Mouse (Mus musculus): Measurements from ENCODE around the gene Fbxw18. TPM values are rescaled to one million over a fixed set of nuclear protein-coding genes. Genes with fewer than 3 reads are reported as not detected.
"Not testable (repeated sequence)": the region's sequence is repeated elsewhere in the genome, so short reads cannot be mapped to it uniquely, and the experiment has no call there.

The Fbxw18 gene
- polyA plus RNA-seq (2015; fragmentation: Nextera tagmentation; extraction: Ambion mirVana), result not detected in 2 replicates

- not testable (repeated sequence) for H3K4me3 ChIP-seq (replicated peaks; ENCODE audit: low read length); H3K4me1 ChIP-seq (replicated peaks; ENCODE audit: control insufficient read depth, insufficient read depth, low read length); H3K4me2 ChIP-seq (ENCODE audit: low read length); H3K9ac ChIP-seq (replicated peaks; ENCODE audit: low read depth, low read length); ATAC-seq; H3K36me3 ChIP-seq (ENCODE audit: control insufficient read depth, insufficient read depth); H3K27ac ChIP-seq (ENCODE audit: low read length); H3K9me3 ChIP-seq (ENCODE audit: control insufficient read depth, low read length); H3K27me3 ChIP-seq (replicated peaks; ENCODE audit: control insufficient read depth, insufficient read depth, low read length)
- 71% methylated on average over 4 of the region's 4 CpGs for whole genome bisulfite sequencing
Measured at GRCm38 (mm10) chr9:109702600-109702999, at the start of gene Fbxw18. Gene Fbxw18, minus strand, starts transcription at chr9:109702700.

- H3K9ac ChIP-seq (replicated peaks; ENCODE audit: low read depth, low read length), result not testable (repeated sequence)
- 90% methylated on average over 3 of the region's 3 CpGs for WGBS
Measured at GRCm38 (mm10) chr9:109745989-109746388, 43.5 kb upstream of the Fbxw18 start, which contains the start of gene Fbxw26. Gene Fbxw26, minus strand, starts transcription at chr9:109746089.

DNA sequence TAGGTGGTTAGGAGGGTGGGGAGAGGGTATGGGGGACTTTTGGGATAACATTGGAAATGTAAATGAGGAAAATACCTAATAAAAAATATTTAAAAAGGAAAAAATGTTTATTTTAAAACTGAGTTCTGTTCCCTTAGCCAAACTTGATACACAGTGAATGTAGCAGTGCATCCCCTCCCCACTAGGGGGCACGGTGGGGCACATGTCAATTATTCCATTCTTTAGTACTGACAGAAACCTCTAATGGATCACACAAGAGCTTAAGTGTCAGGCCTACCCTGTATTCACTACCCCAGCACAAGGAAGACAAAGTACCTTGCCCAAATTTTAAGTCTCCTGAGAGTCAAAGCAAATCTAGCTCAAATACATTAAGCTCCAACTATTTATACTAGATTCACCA lies 17.2 kb downstream of the Fbxw18 start:
- WGBS, result 8% methylated on average over 1 of the region's 1 CpGs

More at GRCm38 (mm10) chr9:109745989-109746388, 43.5 kb upstream of the Fbxw18 start, which contains the start of gene Fbxw26:
- not testable (repeated sequence) for H3K27me3 ChIP-seq (replicated peaks; ENCODE audit: control insufficient read depth, insufficient read depth, low read length); H3K4me2 ChIP-seq (ENCODE audit: low read length); H3K27ac ChIP-seq (ENCODE audit: low read length); H3K9me3 ChIP-seq (ENCODE audit: control insufficient read depth, low read length); H3K4me1 ChIP-seq (replicated peaks; ENCODE audit: control insufficient read depth, insufficient read depth, low read length); ATAC-seq; H3K4me3 ChIP-seq (replicated peaks; ENCODE audit: low read length); H3K36me3 ChIP-seq (ENCODE audit: control insufficient read depth, insufficient read depth)

DNA sequence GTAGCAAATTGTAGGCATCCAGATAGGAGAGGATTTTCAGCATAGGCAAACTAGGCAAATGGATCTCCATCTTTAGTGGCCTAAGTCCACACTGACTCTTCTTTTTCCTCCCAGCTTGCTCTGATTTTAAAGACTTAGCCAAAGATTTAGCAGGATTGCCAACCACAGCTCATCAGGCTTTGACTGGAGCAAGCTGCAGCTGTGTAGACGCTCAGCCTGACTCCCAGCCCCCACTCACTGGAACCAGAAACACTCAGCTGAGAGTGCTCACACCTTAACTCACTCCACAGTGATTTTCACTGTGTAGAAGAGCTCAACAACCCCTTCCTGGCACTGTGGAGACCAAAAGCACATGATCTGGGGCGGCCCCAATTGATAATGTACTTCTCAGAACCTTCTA lies 37.9 kb downstream of the Fbxw18 start, which contains the start of gene Fbxw25:
Gene Fbxw25 (minus strand): TSS at position 101 of the 400 bp plus-strand sequence.
- 77% methylated on average over 2 of the region's 2 CpGs for WGBS

More for the DNA sequence above, 17.2 kb downstream of the Fbxw18 start:
- Histone ChIP-seq H3K36me3 (ENCODE audit: control insufficient read depth, insufficient read depth) (no peaks in the 10 kb centered on the region), H3K9ac (replicated peaks; ENCODE audit: low read depth, low read length) (no peak overlapping the region), H3K27me3 (replicated peaks; ENCODE audit: control insufficient read depth, insufficient read depth, low read length) (no peaks in the 10 kb centered on the region), H3K4me3 (replicated peaks; ENCODE audit: low read length) (no peak overlapping the region), H3K4me2 (ENCODE audit: low read length) (no peak overlapping the region), H3K4me1 (replicated peaks; ENCODE audit: control insufficient read depth, insufficient read depth, low read length) (no peaks in the 10 kb centered on the region), H3K27ac (ENCODE audit: low read length) (no peak overlapping the region), H3K9me3 (ENCODE audit: control insufficient read depth, low read length) (no peaks in the 10 kb centered on the region)
- ATAC-seq, result no peak

More for the DNA sequence above, 37.9 kb downstream of the Fbxw18 start, which contains the start of gene Fbxw25:
- H3K4me1 ChIP-seq (replicated peaks; ENCODE audit: control insufficient read depth, insufficient read depth, low read length); H3K27me3 ChIP-seq (replicated peaks; ENCODE audit: control insufficient read depth, insufficient read depth, low read length); H3K27ac ChIP-seq (ENCODE audit: low read length); H3K9me3 ChIP-seq (ENCODE audit: control insufficient read depth, low read length); H3K9ac ChIP-seq (replicated peaks; ENCODE audit: low read depth, low read length); H3K4me3 ChIP-seq (replicated peaks; ENCODE audit: low read length); H3K36me3 ChIP-seq (ENCODE audit: control insufficient read depth, insufficient read depth); H3K4me2 ChIP-seq (ENCODE audit: low read length); ATAC-seq: not testable (repeated sequence)

Other genes with a start within 250 kb of the Fbxw18 start
- gene Fbxw19, start 206.8 kb downstream of the Fbxw18 start, polyA plus RNA-seq (2015; fragmentation: Nextera tagmentation; extraction: Ambion mirVana), result not detected in 2 replicates
- not detected in 2 replicates for gene Fbxw15, start 134.4 kb downstream of the Fbxw18 start, polyA plus RNA-seq (2015; fragmentation: Nextera tagmentation; extraction: Ambion mirVana)
- 0.27 TPM in 1 of 2 replicates, not detected in the other for gene Fbxw24, start 76.6 kb downstream of the Fbxw18 start, polyA plus RNA-seq (2015; fragmentation: Nextera tagmentation; extraction: Ambion mirVana)
- not detected in 2 replicates for gene Fbxw25, start 38.0 kb downstream of the Fbxw18 start, polyA plus RNA-seq (2015; fragmentation: Nextera tagmentation; extraction: Ambion mirVana)
- gene Fbxw26, start 43.4 kb upstream of the Fbxw18 start, polyA plus RNA-seq (2015; fragmentation: Nextera tagmentation; extraction: Ambion mirVana), result not detected in 2 replicates
- gene Fbxw27, start 88.0 kb upstream of the Fbxw18 start, polyA plus RNA-seq (2015; fragmentation: Nextera tagmentation; extraction: Ambion mirVana), result not detected in 2 replicates
- not detected in 2 replicates for gene Spink8, start 109.6 kb upstream of the Fbxw18 start, polyA plus RNA-seq (2015; fragmentation: Nextera tagmentation; extraction: Ambion mirVana)
- gene Nme6, start 130.0 kb upstream of the Fbxw18 start, polyA plus RNA-seq (2015; fragmentation: Nextera tagmentation; extraction: Ambion mirVana), result 60.1 and 68.4 TPM in 2 replicates
- 0.57 TPM in 1 of 2 replicates, not detected in the other for gene Camp, start 146.9 kb upstream of the Fbxw18 start, polyA plus RNA-seq (2015; fragmentation: Nextera tagmentation; extraction: Ambion mirVana)
- 16.1 and 20.1 TPM in 2 replicates for gene Cdc25a, start 172.9 kb upstream of the Fbxw18 start, polyA plus RNA-seq (2015; fragmentation: Nextera tagmentation; extraction: Ambion mirVana)
- 137 and 144 TPM in 2 replicates for gene Map4, start 228.8 kb upstream of the Fbxw18 start, polyA plus RNA-seq (2015; fragmentation: Nextera tagmentation; extraction: Ambion mirVana)

Measured in forebrain, embryonic 16.5 days (tissue).